Mouse (Mus musculus): ENCODE data around the gene Prkd3.
A peak's percentile ranks its signal among the peaks of the same experiment; 100 is the strongest.

The Prkd3 gene

DNA sequence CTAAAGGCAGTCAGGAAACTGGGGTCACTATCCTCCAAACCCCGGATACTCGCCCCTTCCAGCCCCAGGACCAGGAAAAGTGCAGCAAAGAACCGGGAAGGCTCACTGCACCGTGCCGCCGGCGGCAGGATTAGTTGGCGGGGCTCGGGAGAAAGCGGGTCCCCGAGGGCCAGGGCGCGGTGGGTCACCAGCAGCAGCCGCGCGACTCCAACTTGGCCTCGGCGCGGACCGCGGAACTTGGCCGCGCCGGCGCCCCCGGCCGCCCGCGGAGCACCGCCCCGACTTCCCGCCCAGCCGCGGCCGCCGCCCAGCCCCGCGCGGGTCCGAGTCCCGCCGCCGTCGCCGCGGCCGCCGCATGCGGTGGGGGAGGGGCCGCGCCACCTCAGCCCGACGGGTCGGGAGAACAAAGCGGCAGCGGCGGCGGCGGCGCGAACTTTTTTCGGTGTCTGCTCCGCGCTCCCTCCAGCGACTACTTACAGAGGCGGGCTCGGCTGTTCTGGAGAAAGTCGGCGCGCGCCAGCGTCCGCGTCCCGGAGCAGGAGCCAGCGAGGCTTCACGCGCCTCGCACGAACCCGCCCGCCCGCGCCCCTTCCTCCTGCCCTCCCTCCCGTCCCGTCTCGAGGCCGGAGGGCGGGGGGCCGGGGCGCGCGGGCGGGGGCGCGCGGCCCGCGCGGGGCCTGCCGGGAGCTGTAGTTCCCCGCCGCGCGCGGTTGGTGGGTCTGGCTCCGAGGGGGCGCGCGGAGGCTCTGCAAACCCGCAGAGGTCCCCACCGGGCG is at the start of gene Prkd3:
Gene Prkd3, minus strand, starts transcription at position 609 of the 776 bp plus-strand sequence.
- DNase-seq (ENCODE audit: low read depth in 2 of 2, low spot score in 2 of 2) = peak; percentile 44 to 49

DNA sequence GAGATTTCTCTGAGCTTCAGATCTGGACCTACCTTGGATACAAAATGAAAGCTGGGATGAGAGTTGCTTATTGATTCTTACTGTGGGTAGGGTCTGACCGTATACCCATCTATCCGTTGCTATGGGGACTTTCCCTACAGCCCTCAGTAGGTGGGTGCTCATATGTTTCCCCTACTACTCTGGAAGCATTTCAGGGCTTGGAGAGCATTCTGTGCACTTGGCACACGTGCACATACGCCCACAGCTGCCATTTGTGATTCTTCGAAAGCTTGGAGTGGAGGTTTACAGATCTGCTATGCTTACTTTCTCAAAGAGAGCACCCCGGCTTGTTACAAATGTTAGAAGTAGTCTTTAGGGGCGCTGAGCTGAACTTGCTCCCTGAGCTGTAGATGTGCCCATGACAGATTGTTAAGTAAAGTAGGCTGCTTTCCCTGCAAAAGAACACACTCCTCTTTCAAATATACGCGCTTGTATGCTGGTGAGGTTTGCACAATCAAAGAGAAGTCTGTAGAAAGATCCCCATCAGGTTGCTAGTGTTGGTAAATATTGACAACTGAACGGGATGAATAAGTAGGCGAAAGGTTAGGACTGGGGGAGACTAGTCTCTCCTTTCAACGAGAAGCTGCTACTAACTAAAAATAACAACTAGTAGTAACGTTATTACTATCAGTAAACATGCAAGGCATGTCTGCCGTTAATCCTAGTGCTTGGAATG is 49.3 kb upstream of the Prkd3 start:
- DNase-seq (ENCODE audit: low read depth in 2 of 2, low spot score in 2 of 2) = no peak

DNA sequence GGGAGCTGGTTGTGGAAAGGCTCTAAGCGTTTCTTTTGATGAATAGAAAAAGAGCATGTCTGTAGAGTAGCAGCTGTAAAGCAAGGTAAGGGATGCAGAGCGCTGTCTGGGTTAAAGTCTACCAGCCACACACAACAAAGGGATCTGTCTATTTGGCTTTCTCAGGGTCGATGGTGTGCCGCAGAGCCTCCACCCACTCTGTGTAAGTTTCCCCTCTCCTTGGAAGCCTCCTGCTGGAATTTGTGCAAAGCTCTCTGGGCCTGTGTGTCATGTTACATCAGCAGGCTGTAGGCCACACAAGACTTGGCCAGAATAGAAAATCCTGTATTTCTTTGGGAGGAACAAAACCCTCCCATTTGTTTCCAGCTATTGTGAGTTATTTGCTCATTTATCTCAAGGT is 48.4 kb upstream of the Prkd3 start:
- no peak for DNase-seq (ENCODE audit: low read depth in 2 of 2, low spot score in 2 of 2)

DNA sequence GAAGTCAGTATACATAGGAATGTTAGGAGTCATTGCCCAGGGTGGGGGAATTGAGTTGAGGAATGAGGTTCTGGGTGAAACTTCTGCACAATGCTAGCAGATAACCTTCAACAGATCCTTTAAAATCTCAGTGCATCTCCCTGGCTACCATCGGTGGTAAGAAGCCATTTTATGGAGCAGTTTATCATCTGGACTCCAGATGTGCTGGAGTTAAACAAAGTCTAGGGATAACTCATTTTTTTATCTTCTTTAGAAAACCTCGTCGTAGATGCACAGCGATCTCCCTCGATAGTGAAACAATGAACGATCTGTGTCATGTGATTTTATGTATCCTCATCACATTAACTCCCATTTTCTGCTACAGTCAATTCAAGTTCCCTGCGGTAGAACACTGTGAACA is 48.0 kb upstream of the Prkd3 start:
- no peak for DNase-seq (ENCODE audit: low read depth in 2 of 2, low spot score in 2 of 2)

DNA sequence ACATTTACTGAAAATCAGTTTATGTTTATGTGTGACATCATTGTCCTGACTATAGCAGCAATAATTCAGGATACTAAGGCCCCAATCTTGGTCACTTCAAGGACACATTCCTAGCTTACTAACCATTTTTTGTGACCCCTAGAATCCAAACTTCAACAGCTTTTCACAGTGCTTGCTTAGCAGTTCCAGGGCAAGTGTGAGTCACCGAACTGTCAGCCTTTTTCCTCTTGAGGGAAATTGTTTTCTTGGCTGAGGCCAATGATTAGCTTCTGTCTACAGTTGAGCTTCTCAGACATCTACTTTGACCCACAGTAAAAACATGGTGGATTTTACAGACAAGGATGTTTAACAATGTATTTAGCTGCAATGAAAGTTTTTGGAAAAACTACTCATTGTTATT is 43.6 kb upstream of the Prkd3 start:
- DNase-seq (ENCODE audit: low read depth in 2 of 2, low spot score in 2 of 2) = no peak

DNA sequence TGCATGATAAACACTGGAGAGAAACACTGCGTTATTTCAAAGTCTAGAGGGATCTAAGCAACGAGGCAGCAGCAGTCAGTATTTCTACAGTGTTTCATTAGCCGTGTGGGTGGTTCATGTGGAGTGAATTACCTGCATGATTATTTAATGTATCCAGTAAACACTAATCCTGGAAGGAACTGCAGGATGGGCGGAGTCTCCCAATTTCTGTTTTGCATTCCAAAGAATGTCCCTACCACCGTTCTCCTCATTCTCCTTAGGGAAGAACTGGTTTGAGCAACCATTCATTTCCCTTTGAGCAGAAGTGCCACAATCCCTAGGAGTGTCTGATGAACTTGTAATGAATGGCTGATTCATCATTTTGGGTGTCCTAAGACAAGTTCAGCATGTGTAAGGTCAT is 39.6 kb upstream of the Prkd3 start:
- no peak for DNase-seq (ENCODE audit: low read depth in 2 of 2, low spot score in 2 of 2)

DNA sequence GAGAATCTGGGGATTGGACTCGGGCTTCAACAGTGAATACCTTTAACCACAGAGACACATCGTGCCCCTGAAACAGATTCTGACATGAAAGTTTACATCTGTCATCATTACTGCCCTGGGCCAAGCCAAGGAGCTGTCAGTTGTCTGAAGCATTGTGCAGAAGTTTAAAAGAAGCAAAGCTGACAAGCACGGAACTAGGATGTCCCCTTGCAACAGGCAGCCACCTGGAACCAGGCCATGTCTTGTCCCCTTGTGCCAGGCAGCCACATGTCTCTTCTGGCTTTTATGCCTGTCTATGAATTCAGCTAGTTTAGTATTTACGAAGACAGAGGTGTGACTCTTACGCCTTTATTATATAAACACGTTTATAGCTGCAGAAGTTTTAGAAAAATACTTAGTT is 37.7 kb upstream of the Prkd3 start:
- no peak for DNase-seq (ENCODE audit: low read depth in 2 of 2, low spot score in 2 of 2)

DNA sequence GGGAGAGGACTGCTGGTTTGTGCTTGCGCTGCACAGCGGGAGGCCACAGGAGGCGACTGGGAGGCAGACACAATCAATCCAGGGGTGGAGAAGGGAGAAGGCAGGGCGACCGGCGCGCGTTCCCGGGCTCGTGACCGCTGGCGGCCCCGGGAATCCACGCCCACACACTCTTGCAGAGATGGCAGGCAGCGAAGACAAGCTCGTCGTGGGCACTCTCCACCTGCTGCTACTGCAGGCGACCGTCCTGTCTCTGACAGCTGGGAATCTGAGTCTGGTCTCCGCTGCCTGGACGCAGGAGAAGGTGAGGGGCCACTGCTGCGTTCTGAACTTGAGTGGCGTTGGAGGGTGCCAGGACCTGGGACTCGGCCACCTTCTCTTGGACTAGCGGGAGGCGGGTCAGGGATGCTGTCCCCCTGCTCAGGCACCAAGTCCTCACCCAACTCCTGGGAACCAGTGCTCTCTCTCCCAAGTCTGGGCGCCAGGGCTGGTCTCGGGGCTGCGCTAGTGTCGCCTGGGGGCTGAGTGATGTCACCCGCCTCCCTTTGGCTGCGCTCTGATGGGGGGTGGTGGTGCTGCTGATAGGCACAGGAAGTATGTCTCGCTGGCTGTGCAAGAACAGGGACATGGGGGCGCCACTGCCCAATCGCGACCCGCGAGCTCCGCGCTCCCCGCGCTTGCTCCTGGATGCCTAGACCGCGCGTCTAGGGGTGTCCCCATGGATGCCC is 31.6 kb upstream of the Prkd3 start:
- DNase-seq (ENCODE audit: low read depth in 2 of 2, low spot score in 2 of 2) = peak; percentile 62 to 67

DNA sequence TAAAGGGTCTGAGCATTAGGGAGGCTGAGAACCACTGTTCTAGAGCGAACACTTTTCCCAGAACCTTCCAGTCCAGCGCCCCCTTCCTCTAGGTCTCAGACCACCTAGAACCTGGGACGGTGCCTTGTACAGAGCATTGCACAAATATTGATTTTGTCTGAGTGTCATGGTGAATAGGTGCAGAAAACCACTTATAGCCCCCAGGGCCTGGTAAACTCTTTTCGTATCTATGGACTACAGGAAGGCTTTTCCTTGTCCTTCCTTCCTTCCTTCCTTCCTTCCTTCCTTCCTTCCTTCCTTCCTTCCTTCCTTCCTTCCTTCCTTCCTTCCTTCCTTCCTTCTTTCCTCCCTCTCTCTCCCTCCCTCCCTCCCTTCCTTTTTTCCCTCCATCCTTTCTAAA is 31.0 kb upstream of the Prkd3 start, which contains the start of gene Qpct:
Gene Qpct, plus strand, starts transcription at position 301 of the 400 bp plus-strand sequence.
- no peak for DNase-seq (ENCODE audit: low read depth in 2 of 2, low spot score in 2 of 2)

DNA sequence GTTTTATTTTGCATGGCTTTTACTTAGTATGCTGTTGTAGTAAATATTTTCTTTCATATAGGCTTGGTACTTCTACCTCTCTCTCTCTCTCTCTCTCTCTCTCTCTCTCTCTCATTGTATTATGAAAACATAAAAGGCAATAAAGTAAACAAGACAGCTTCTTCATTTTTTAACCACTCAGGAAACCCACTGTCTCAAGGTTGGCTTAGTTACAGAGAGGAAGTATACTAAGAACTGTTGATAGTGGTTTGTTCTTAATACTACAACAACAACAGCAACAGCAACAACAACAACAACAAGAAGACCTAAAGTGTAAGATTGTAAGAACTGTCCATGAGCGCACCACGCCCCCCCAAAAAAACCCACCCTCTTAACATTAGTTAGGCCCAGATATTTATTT is 23.1 kb upstream of the Prkd3 start:
- DNase-seq (ENCODE audit: low read depth in 2 of 2, low spot score in 2 of 2) = no peak

DNA sequence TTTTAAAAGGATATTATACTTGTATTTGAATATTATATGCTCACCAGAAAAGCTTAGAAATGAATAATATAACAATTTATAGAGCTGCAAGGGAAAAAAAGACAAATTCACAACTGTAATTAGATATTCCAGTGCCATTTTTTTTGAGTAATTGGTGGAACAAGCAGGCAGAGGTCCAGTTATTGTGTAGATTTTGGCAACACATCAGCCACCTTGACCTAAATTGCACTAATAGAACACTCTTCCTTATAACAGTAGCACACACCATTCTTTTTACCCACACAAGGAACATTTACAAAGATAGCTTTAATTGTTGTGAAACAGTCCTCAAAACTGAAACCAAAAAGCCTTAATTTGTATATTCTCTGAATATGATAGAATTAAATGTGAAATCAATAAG is 19.0 kb upstream of the Prkd3 start:
- DNase-seq (ENCODE audit: low read depth in 2 of 2, low spot score in 2 of 2) = no peak

DNA sequence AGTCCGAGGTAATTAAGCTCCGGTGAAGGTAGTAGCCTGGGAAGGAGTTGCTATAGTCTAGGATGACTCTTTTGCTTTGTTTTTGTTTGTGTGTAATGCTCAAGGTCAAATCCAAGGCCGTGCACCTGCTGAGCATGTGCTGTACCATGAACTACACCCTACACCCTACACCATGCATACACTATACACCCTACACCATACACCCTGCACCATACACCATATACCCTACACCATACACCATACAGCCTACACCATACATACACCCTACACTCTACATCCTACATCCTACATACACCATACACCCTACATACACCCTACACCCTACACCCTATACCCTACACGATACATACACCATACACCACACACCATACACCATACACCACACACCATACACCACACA is 12.2 kb upstream of the Prkd3 start:
- DNase-seq (ENCODE audit: low read depth in 2 of 2, low spot score in 2 of 2) = no peak

DNA sequence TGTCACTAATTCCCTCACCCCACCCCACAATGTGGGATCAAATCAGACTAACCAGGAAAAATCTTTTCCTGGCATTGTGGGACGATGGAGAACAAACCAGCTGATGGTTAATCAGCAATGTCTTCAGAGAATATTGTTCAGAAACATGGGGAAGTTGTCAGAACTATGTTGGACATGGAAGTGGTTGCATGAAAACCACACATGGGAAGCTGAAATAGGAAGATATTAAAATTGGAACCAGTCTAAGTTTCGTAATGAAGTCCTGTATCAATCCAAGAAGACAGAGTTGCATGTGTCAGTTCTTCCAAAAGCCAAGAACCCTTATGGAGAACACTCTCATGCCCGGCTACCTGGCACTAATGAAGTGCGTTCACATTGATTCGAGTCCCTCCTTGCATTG is 11.0 kb upstream of the Prkd3 start:
- no peak for DNase-seq (ENCODE audit: low read depth in 2 of 2, low spot score in 2 of 2)

DNA sequence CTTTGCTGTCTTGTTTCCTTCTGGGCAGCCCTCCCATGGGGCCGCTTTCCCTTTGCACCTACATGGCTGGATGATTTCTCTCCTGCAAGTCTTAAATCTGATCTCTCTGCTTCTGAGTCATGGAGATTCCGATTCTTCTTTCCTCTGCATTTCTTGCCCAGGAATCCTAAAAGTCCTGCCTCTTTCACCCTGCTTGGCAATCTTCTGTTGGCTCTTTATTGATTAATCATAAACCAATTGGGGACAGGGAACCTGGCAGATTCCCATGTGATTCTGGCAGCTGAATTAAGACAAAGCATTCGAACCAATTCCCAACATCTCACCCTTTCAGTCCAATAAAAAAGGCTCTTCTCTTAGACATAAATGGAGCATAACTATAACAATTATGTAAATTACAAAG is 8.6 kb upstream of the Prkd3 start:
- no peak for DNase-seq (ENCODE audit: low read depth in 2 of 2, low spot score in 2 of 2)

DNA sequence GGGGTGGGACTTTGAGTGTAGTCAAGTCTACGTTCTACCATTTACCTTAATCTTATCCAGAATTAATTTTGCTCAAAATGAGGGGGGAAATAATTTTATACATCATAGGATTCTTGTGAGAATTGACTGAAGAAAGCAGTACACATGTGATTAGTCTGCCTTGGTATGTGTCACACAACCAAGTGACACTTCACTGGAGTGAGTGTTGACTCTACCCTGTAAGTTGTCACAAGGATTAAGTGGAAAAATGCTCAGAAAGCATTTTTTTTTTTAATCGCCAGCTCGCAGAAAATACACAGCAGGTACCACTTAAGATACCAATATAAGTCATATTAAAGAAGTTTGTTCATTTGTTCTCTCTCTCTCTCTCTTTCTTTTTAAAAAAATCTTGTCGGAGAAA is 3.9 kb upstream of the Prkd3 start:
- DNase-seq (ENCODE audit: low read depth in 2 of 2, low spot score in 2 of 2) = no peak

DNA sequence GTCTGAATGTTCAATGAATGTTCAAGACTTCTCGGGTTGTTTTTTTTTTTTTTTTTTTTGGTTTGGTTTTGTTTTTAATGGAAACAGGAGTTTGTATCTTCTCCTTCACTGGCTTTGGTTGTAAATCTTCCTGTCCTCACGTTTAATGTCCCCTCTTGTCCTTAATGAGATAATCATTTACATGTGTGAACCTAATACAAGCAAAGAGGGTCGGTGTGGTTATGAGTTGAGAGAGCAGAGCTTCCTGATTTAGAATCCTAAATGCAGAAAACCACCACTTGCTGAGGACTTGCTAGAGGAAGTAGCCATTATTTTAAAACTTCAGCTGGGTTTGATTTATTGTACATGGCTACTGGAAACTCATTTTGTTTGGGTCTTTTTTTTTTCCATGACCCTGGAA is 2.1 kb upstream of the Prkd3 start:
- DNase-seq (ENCODE audit: low read depth in 2 of 2, low spot score in 2 of 2) = no peak

DNA sequence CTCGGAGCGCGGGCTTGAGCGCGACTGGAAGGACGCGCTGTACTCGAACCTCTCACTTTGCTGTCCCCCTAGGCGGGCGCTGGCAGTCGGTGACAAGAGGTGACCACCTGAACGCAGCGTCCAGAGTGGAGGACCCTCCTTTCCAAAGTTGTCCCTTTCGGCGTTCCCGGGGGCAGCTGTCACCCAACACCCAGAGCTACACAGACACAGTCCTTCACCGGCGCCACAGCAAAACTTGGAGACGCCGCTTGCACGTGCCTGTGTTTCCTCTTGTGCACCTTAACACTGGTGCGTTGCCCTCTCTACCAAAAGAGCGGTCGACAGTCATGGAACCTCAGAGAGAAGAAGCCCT is 344 bp upstream of the Prkd3 start:
- no peak for DNase-seq (ENCODE audit: low read depth in 2 of 2, low spot score in 2 of 2)

DNA sequence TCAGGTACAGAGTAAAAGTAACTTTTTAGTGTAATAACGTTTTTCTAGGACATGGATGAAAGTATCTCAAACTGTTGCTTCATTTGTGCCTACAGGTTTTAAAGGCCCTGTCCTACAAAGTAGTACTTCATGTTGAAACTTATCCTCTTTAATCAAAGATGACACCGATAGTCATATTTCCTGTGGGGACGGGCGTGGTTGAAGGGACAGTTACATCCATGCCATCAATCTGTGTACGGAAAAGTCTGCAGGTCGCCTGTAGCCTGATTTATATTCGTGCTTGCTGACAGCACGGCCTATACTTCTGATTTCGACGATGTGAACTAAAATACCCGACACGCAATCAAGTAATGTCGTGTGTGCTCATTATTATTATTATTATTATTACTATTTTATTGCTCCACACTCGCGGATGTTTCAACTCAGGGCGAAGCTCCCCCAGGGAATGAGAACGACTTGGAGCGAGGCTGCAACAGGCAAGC is 849 bp downstream of the Prkd3 start:
- DNase-seq (ENCODE audit: low read depth in 2 of 2, low spot score in 2 of 2) = no peak

DNA sequence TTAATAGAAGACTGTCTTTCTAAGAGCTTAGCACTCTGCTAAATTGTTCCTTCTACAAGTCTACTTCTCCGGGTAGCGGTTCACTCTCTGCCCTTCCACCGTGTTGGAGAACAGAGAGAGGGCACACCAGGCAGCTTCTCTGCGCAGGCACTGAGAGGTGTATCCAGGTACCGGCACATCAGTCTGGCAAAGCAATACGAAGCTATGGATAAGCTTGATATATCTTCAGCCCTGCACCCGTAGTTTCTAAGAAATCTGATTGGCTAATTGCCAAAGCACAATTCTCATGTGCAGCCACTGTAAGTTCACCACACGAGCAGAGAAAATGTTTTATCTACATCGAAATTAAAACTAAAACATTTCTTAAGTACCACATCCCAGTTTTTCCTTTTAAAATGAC is 2.2 kb downstream of the Prkd3 start:
- DNase-seq (ENCODE audit: low read depth in 2 of 2, low spot score in 2 of 2) = no peak

DNA sequence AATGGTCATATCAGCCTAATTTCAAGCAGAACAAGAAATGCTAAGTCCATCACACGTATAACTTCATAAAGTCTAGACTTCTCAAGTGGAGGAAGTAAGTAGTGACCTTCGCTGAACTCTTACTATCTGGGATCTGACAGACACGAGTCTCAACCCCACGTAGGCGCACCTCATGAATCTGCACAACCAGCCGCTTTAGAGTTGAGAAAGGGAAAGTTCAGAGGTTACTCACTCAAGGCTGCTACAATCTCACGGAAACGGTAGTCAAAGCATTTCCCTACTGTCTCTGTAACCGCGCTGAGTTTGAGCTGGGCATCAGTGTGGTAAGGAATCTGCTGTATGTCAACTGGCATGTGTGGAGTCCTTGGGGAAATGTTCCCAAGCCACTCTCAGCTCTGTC is 4.8 kb downstream of the Prkd3 start:
- DNase-seq (ENCODE audit: low read depth in 2 of 2, low spot score in 2 of 2) = no peak

DNA sequence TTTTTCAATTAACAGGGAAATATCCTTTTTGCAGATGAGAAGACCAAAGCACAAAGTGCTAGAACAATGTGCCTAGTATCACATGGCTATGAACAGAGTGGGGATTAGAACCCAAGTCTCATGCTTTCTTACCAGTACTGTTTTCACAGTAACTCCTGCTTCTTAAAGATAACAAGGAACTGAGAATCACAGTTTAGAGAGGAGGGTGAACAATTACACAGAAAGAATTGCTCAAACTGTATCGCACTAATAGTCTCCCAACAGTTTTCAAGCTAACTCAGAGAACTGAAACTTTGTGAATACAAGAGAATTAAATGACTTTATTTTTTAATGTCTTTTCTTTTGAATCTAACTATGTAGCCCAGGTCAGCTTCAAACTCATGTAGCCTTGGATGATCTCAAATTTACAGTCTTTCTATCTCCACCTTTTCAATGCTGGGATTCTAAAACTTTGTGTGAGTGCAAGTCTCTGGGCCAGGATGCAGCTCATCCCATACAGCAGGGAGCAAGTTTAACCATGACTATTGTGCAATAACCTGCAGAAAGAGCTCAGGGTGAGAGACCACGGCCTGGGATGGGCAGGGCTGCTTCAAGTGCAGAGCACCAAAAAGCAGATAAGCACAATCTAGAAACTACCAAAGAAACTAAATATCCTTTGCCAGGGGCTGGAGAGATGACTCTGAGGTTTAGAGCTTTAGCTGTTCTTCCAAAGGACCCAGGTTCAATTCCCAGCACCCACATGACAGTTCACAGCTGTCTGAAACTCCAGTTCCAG is 5.5 kb downstream of the Prkd3 start:
- DNase-seq (ENCODE audit: low read depth in 2 of 2, low spot score in 2 of 2) = no peak

Measured in CD8-positive naive resting alpha-beta T cell, adult 2 months (primary cell).